Mouse (Mus musculus): Measurements from ENCODE around the gene Khnyn. TPM values are rescaled to one million over a fixed set of nuclear protein-coding genes. Genes with fewer than 3 reads are reported as not detected.

Gene Khnyn
- polyA plus RNA-seq, 1 experiment = 30.9 TPM

GRCm38 (mm10) chr14:55933586-55933985, 48.8 kb downstream of the Khnyn start:
- no peak for TF ChIP-seq EP300 (IDR thresholded peaks at IDR 0.05; ENCODE audit: insufficient read depth, low read depth, low read length)
- TF ChIP-seq POLR2A (IDR thresholded peaks at IDR 0.05; ENCODE audit: insufficient read depth, low read length) = no peak
- TF ChIP-seq CTCF (IDR thresholded peaks at IDR 0.05; ENCODE audit: low read depth, low read length) = no peak
- Histone ChIP-seq H3K9ac (ENCODE audit: low read depth, poor library complexity, severe bottlenecking) (no peak overlapping the region), H3K36me3 (ENCODE audit: control insufficient read depth, insufficient read depth, low read length, poor library complexity, severe bottlenecking) (no peaks in the 10 kb centered on the region), H3K4me1 (ENCODE audit: control insufficient read depth, insufficient read depth, low read length) (no peaks in the 10 kb centered on the region), H3K27ac (ENCODE audit: insufficient read depth, low read length) (no peak overlapping the region), H3K27me3 (ENCODE audit: control insufficient read depth, insufficient read depth, low read length, poor library complexity, severe bottlenecking) (no peaks in the 10 kb centered on the region), H3K9me3 (replicated peaks; ENCODE audit: control insufficient read depth, insufficient read depth, low read length, poor library complexity, severe bottlenecking) (no peaks in the 10 kb centered on the region), H3K4me3 (ENCODE audit: low read depth, low read length) (no peak overlapping the region)

DNA sequence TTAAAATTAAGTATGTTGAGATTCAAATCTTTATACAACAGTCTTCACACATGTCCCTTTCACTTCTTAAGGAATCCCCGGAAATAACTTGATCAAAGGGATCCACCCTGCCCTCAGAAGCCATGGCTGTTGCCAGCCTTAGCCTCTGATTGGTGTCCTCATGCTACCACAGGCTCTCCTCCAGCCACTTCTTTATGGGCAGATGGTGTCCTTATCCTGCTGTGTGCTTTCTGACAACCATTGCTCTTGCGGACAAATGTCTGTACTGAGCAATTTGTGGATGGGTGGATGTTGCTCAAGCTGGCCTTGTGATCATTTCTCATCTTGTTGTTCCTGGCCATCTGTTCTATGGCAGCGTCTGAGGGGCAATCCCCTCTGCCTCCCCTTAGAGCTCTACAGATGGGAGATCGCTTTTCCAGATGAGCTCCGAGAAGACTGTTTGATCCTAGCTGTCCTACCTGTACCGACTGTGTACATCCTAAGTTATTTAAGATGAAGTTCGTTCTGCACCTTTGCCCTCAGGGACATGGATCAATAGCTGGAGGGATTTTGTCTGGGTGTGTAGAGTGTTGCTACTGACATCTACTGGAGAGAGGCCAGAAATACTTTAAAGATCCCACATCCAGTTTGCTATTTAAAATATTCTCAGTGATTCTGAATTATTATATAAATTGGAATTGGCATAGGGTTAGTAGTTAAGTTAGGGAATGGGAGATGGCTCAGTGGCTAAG, 55.5 kb downstream of the Khnyn start:
- TF ChIP-seq POLR2A (IDR thresholded peaks at IDR 0.05; ENCODE audit: insufficient read depth, low read length) (no peak), EP300 (IDR thresholded peaks at IDR 0.05; ENCODE audit: insufficient read depth, low read depth, low read length) (no peak), CTCF (IDR thresholded peaks at IDR 0.05; ENCODE audit: low read depth, low read length) (no peak)
- Histone ChIP-seq H3K9me3 (replicated peaks; ENCODE audit: control insufficient read depth, insufficient read depth, low read length, poor library complexity, severe bottlenecking) (no peaks in the 10 kb centered on the region), H3K9ac (ENCODE audit: low read depth, poor library complexity, severe bottlenecking) (no peak overlapping the region), H3K27ac (ENCODE audit: insufficient read depth, low read length) (no peak overlapping the region), H3K27me3 (ENCODE audit: control insufficient read depth, insufficient read depth, low read length, poor library complexity, severe bottlenecking) (no peaks in the 10 kb centered on the region), H3K4me1 (ENCODE audit: control insufficient read depth, insufficient read depth, low read length) (no peaks in the 10 kb centered on the region), H3K4me3 (ENCODE audit: low read depth, low read length) (no peak overlapping the region), H3K36me3 (ENCODE audit: control insufficient read depth, insufficient read depth, low read length, poor library complexity, severe bottlenecking) (no peaks in the 10 kb centered on the region)

GRCm38 (mm10) chr14:55943601-55944000, 58.9 kb downstream of the Khnyn start:
- no peak overlapping the region for H3K4me3 ChIP-seq (ENCODE audit: low read depth, low read length)
- H3K9me3 ChIP-seq (replicated peaks; ENCODE audit: control insufficient read depth, insufficient read depth, low read length, poor library complexity, severe bottlenecking) = no peaks in the 10 kb centered on the region
- TF ChIP-seq CTCF (IDR thresholded peaks at IDR 0.05; ENCODE audit: low read depth, low read length) (no peak), POLR2A (IDR thresholded peaks at IDR 0.05; ENCODE audit: insufficient read depth, low read length) (no peak), EP300 (IDR thresholded peaks at IDR 0.05; ENCODE audit: insufficient read depth, low read depth, low read length) (no peak)
- no peak overlapping the region for H3K27ac ChIP-seq (ENCODE audit: insufficient read depth, low read length)
- no peak overlapping the region for H3K9ac ChIP-seq (ENCODE audit: low read depth, poor library complexity, severe bottlenecking)
- H3K27me3 ChIP-seq (ENCODE audit: control insufficient read depth, insufficient read depth, low read length, poor library complexity, severe bottlenecking) = no peaks in the 10 kb centered on the region
- no peaks in the 10 kb centered on the region for H3K4me1 ChIP-seq (ENCODE audit: control insufficient read depth, insufficient read depth, low read length)
- no peaks in the 10 kb centered on the region for H3K36me3 ChIP-seq (ENCODE audit: control insufficient read depth, insufficient read depth, low read length, poor library complexity, severe bottlenecking)

DNA sequence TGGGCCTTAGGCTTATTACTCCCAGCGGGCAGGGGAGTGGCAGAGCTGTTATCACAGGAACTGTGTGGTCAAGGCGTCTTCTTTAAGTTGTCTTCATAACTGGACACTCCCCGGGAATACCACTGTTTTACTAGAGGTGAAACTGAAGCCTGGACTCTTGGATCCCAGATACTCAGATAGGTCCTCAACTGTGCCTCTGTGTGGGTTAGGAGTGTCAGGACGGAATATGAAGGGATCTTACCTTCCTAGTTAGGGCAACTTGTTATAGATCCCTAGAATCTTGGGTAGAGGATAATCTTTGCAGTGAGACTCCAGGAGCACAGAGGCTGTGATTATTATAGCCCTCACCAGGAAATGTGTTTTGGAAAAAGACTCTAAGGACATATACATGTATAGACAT, 59.8 kb downstream of the Khnyn start, which contains the start of gene Cma1:
Cma1 (minus strand) TSS at position 101 of the 400 bp plus-strand sequence.
- H3K36me3 ChIP-seq (ENCODE audit: control insufficient read depth, insufficient read depth, low read length, poor library complexity, severe bottlenecking) = no peaks in the 10 kb centered on the region
- no peak within 1 kb of the TSS for H3K4me3 ChIP-seq (ENCODE audit: low read depth, low read length)
- no peak within 1 kb of the TSS for H3K9ac ChIP-seq (ENCODE audit: low read depth, poor library complexity, severe bottlenecking)
- H3K9me3 ChIP-seq (replicated peaks; ENCODE audit: control insufficient read depth, insufficient read depth, low read length, poor library complexity, severe bottlenecking) = no peaks in the 10 kb centered on the region
- H3K27ac ChIP-seq (ENCODE audit: insufficient read depth, low read length) = no peak within 1 kb of the TSS
- no peaks in the 10 kb centered on the region for H3K27me3 ChIP-seq (ENCODE audit: control insufficient read depth, insufficient read depth, low read length, poor library complexity, severe bottlenecking)
- no peaks in the 10 kb centered on the region for H3K4me1 ChIP-seq (ENCODE audit: control insufficient read depth, insufficient read depth, low read length)
- TF ChIP-seq CTCF (IDR thresholded peaks at IDR 0.05; ENCODE audit: low read depth, low read length) (no peak), EP300 (IDR thresholded peaks at IDR 0.05; ENCODE audit: insufficient read depth, low read depth, low read length) (no peak), POLR2A (IDR thresholded peaks at IDR 0.05; ENCODE audit: insufficient read depth, low read length) (no peak)

DNA sequence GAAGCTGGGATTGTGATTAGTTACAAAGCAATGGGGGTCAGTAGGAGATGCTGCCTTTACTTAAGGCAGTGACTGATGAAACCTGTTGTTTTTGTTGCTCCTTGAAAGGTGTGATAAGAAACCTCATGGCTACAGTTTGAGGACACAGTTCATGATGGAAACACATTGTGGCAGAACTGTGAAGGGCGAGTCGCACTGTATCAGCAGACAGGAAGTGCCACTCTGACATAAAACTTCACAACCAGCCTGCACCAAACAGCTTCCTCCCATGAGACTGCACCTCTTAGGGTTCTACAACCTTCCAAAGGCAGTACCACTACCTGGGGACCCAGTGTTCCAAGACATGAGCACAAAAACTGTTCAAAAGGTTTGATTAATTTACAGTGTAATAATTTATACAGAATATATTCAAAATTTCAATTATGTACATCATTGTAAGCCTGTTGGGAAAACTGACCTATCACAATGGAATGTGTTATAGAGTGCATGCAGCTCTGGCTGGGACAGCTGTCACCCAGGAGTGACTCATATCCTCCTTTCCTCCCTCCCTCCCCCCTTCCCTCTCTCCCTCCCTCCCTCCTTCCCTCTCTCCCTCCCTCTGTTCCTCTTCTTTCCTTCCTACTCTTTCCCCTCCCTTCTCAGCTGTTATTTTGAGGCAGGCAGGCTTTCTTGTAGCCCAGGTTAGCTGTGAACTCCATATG, 61.7 kb downstream of the Khnyn start:
- H3K9me3 ChIP-seq (replicated peaks; ENCODE audit: control insufficient read depth, insufficient read depth, low read length, poor library complexity, severe bottlenecking) = no peaks in the 10 kb centered on the region
- no peak overlapping the region for H3K9ac ChIP-seq (ENCODE audit: low read depth, poor library complexity, severe bottlenecking)
- no peak overlapping the region for H3K4me3 ChIP-seq (ENCODE audit: low read depth, low read length)
- no peaks in the 10 kb centered on the region for H3K36me3 ChIP-seq (ENCODE audit: control insufficient read depth, insufficient read depth, low read length, poor library complexity, severe bottlenecking)
- no peaks in the 10 kb centered on the region for H3K27me3 ChIP-seq (ENCODE audit: control insufficient read depth, insufficient read depth, low read length, poor library complexity, severe bottlenecking)
- no peak overlapping the region for H3K27ac ChIP-seq (ENCODE audit: insufficient read depth, low read length)
- H3K4me1 ChIP-seq (ENCODE audit: control insufficient read depth, insufficient read depth, low read length) = no peaks in the 10 kb centered on the region
- no peak for TF ChIP-seq CTCF (IDR thresholded peaks at IDR 0.05; ENCODE audit: low read depth, low read length)
- TF ChIP-seq EP300 (IDR thresholded peaks at IDR 0.05; ENCODE audit: insufficient read depth, low read depth, low read length) = no peak
- TF ChIP-seq POLR2A (IDR thresholded peaks at IDR 0.05; ENCODE audit: insufficient read depth, low read length) = no peak

Other genes starting within 250 kb of the Khnyn start
- gene Ipo4, start 249.0 kb upstream of the Khnyn start, polyA plus RNA-seq (2011; ENCODE audit: insufficient read depth, insufficient read length, low read depth, missing spikeins) = 69.4 and 88.5 TPM in 2 replicates
- gene Gm49378, start 247.1 kb upstream of the Khnyn start, polyA plus RNA-seq (2011; ENCODE audit: insufficient read depth, insufficient read length, low read depth, missing spikeins) = 9.8 and 14.1 TPM in 2 replicates
- gene Tm9sf1, start 241.1 kb upstream of the Khnyn start, polyA plus RNA-seq (2011; ENCODE audit: insufficient read depth, insufficient read length, low read depth, missing spikeins) = 22.7 and 25.1 TPM in 2 replicates
- not detected in 2 replicates for gene Tssk4, start 234.8 kb upstream of the Khnyn start, polyA plus RNA-seq (2011; ENCODE audit: insufficient read depth, insufficient read length, low read depth, missing spikeins)
- gene Mdp1, start 224.4 kb upstream of the Khnyn start, polyA plus RNA-seq (2011; ENCODE audit: insufficient read depth, insufficient read length, low read depth, missing spikeins) = 33.2 and 36.0 TPM in 2 replicates
- gene Gmpr2, start 213.0 kb upstream of the Khnyn start, polyA plus RNA-seq (2011; ENCODE audit: insufficient read depth, insufficient read length, low read depth, missing spikeins) = 22.2 and 26.7 TPM in 2 replicates
- gene Nedd8, start 212.8 kb upstream of the Khnyn start, polyA plus RNA-seq (2011; ENCODE audit: insufficient read depth, insufficient read length, low read depth, missing spikeins) = 229 and 241 TPM in 2 replicates
- 50.9 and 63.6 TPM in 2 replicates for gene Tinf2, start 203.1 kb upstream of the Khnyn start, polyA plus RNA-seq (2011; ENCODE audit: insufficient read depth, insufficient read length, low read depth, missing spikeins)
- gene Tgm1, start 171.0 kb upstream of the Khnyn start, polyA plus RNA-seq (2011; ENCODE audit: insufficient read depth, insufficient read length, low read depth, missing spikeins) = 24.3 and 26.9 TPM in 2 replicates
- gene Rabggta, start 162.7 kb upstream of the Khnyn start, polyA plus RNA-seq (2011; ENCODE audit: insufficient read depth, insufficient read length, low read depth, missing spikeins) = 39.6 and 42.5 TPM in 2 replicates
- gene Dhrs1, start 139.3 kb upstream of the Khnyn start, polyA plus RNA-seq (2011; ENCODE audit: insufficient read depth, insufficient read length, low read depth, missing spikeins) = 34.7 and 38.9 TPM in 2 replicates
- gene Nop9, start 139.3 kb upstream of the Khnyn start, polyA plus RNA-seq (2011; ENCODE audit: insufficient read depth, insufficient read length, low read depth, missing spikeins) = 56.2 and 59.8 TPM in 2 replicates
- not detected in 2 replicates for gene Cideb, start 126.5 kb upstream of the Khnyn start, polyA plus RNA-seq (2011; ENCODE audit: insufficient read depth, insufficient read length, low read depth, missing spikeins)
- 5.3 and 6.8 TPM in 2 replicates for gene Ltb4r2, start 123.5 kb upstream of the Khnyn start, polyA plus RNA-seq (2011; ENCODE audit: insufficient read depth, insufficient read length, low read depth, missing spikeins)
- 2.6 and 3.0 TPM in 2 replicates for gene Ltb4r1, start 119.0 kb upstream of the Khnyn start, polyA plus RNA-seq (2011; ENCODE audit: insufficient read depth, insufficient read length, low read depth, missing spikeins)
- 0.30 and 1.2 TPM in 2 replicates for gene Adcy4, start 100.9 kb upstream of the Khnyn start, polyA plus RNA-seq (2011; ENCODE audit: insufficient read depth, insufficient read length, low read depth, missing spikeins)
- gene Ripk3, start 96.1 kb upstream of the Khnyn start, polyA plus RNA-seq (2011; ENCODE audit: insufficient read depth, insufficient read length, low read depth, missing spikeins) = 11.0 and 16.4 TPM in 2 replicates
- gene Nfatc4, start 61.8 kb upstream of the Khnyn start, polyA plus RNA-seq (2011; ENCODE audit: insufficient read depth, insufficient read length, low read depth, missing spikeins) = 57.0 and 57.7 TPM in 2 replicates
- gene Nynrin, start 30.9 kb upstream of the Khnyn start, polyA plus RNA-seq (2011; ENCODE audit: insufficient read depth, insufficient read length, low read depth, missing spikeins) = 21.5 and 24.6 TPM in 2 replicates
- gene Cbln3, start 555 bp upstream of the Khnyn start, polyA plus RNA-seq (2011; ENCODE audit: insufficient read depth, insufficient read length, low read depth, missing spikeins) = 0.21 and 0.27 TPM in 2 replicates
- 7.9 and 13.2 TPM in 2 replicates for gene Sdr39u1, start 15.3 kb downstream of the Khnyn start, polyA plus RNA-seq (2011; ENCODE audit: insufficient read depth, insufficient read length, low read depth, missing spikeins)
- not detected in 2 replicates for gene Cma1, start 59.7 kb downstream of the Khnyn start, polyA plus RNA-seq (2011; ENCODE audit: insufficient read depth, insufficient read length, low read depth, missing spikeins)
- gene Cma2, start 66.0 kb downstream of the Khnyn start, polyA plus RNA-seq (2011; ENCODE audit: insufficient read depth, insufficient read length, low read depth, missing spikeins) = not detected in 2 replicates
- not detected in 2 replicates for gene Mcpt1, start 133.0 kb downstream of the Khnyn start, polyA plus RNA-seq (2011; ENCODE audit: insufficient read depth, insufficient read length, low read depth, missing spikeins)
- gene Mcpt9, start 145.5 kb downstream of the Khnyn start, polyA plus RNA-seq (2011; ENCODE audit: insufficient read depth, insufficient read length, low read depth, missing spikeins) = not detected in 2 replicates
- gene Mcpt2, start 157.1 kb downstream of the Khnyn start, polyA plus RNA-seq (2011; ENCODE audit: insufficient read depth, insufficient read length, low read depth, missing spikeins) = not detected in 2 replicates
- gene Mcpt4, start 177.4 kb downstream of the Khnyn start, polyA plus RNA-seq (2011; ENCODE audit: insufficient read depth, insufficient read length, low read depth, missing spikeins) = not detected in 2 replicates
- not detected in 2 replicates for gene Mcpt8, start 200.3 kb downstream of the Khnyn start, polyA plus RNA-seq (2011; ENCODE audit: insufficient read depth, insufficient read length, low read depth, missing spikeins)
- not detected in 2 replicates for gene Ctsg, start 217.6 kb downstream of the Khnyn start, polyA plus RNA-seq (2011; ENCODE audit: insufficient read depth, insufficient read length, low read depth, missing spikeins)
- gene Gzme, start 235.7 kb downstream of the Khnyn start, polyA plus RNA-seq (2011; ENCODE audit: insufficient read depth, insufficient read length, low read depth, missing spikeins) = not detected in 2 replicates
- not detected in 2 replicates for gene Gzmd, start 247.7 kb downstream of the Khnyn start, polyA plus RNA-seq (2011; ENCODE audit: insufficient read depth, insufficient read length, low read depth, missing spikeins)

Measured in ES-Bruce4 (cell line).